Mouse (Mus musculus) hindbrain, postnatal 0 days (tissue): Measurements from ENCODE around the gene Mpp2. TPM values are rescaled to one million over a fixed set of nuclear protein-coding genes. Genes with fewer than 3 reads are reported as not detected.

Experiments
- ATAC-seq: fragments of 200-750 bp; cut with Nextera tagmentation; 2 replicates; pipeline ENCODE4 v1.8.0; 2017; ENCODE audit warnings: mild to moderate bottlenecking, moderate TSS enrichment, moderate library complexity
- DNase-seq: peaks from one replicate; pipeline ENCODE4 v3.0.0-alpha.2; 2015; ENCODE audit warnings: low spot score
- H3K27ac ChIP-seq: fragments of 300-500 bp; sonication (generic); 2 replicates; pipeline ENCODE4 v1.5.1; 2014; ENCODE audit warnings: mild to moderate bottlenecking
- H3K27me3 ChIP-seq: fragments of 300-500 bp; sonication (generic); 2 replicates; pipeline ENCODE4 v1.6.1; 2014; ENCODE audit warnings: low read length, mixed read lengths; ENCODE audit not compliant: insufficient read depth
- H3K36me3 ChIP-seq: fragments of 300-500 bp; sonication (generic); 2 replicates; pipeline ENCODE4 v1.6.1; 2014; ENCODE audit warnings: low read length, mixed read lengths; ENCODE audit not compliant: insufficient read depth
- H3K4me1 ChIP-seq: fragments of 300-500 bp; sonication (generic); 2 replicates; pipeline ENCODE4 v1.6.1; 2014; ENCODE audit warnings: antibody characterized with exemption, low read length, mixed read lengths; ENCODE audit not compliant: insufficient read depth
- H3K4me2 ChIP-seq: fragments of 300-500 bp; sonication (generic); 2 replicates; pipeline ENCODE4 v1.6.1; 2014; ENCODE audit warnings: low read depth, mild to moderate bottlenecking, low read length, moderate library complexity, mixed read lengths
- H3K4me3 ChIP-seq: fragments of 300-500 bp; sonication (generic); 2 replicates; pipeline ENCODE4 v1.5.1; 2014; ENCODE audit warnings: low read length
- H3K9ac ChIP-seq: fragments of 300-500 bp; sonication (generic); replicated peaks from 2 replicates; pipeline ENCODE4 v1.6.1; 2014; ENCODE audit warnings: mild to moderate bottlenecking, low read length, moderate library complexity, mixed read lengths
- H3K9me3 ChIP-seq: fragments of 300-500 bp; sonication (generic); 2 replicates; pipeline ENCODE4 v1.6.1; 2016; ENCODE audit warnings: low read length, mixed read lengths
- CTCF ChIP-seq: IDR thresholded peaks from 2 replicates; pipeline ENCODE4 v1.5.1; 2016; ENCODE audit warnings: antibody characterized with exemption, control low read depth, low read depth
- WGBS: fragments of 180-500 bp; shearing (Covaris S2); extraction: QIAGEN DNeasy Blood & Tissue Kit; methylation state at CpG from one replicate; pipeline ENCODE4 v1.1.7; 2014; 5-methylcytosine and 5-hydroxymethylcytosine counted together
- polyA plus RNA-seq: library from polyadenylated mRNA; unstranded; fragments of >200 nt; fragmentation: Nextera tagmentation; extraction: Ambion mirVana; gene quantifications from 2 replicates; pipeline ENCODE4 v1.2.1, GENCODE M21; 2015
- total RNA-seq: library from RNA; depleted of rRNA; stranded (reverse); fragments of >200 nt; gene quantifications from 2 replicates; pipeline ENCODE4 v1.2.3, GENCODE M21; 2014; rRNA removed

The Mpp2 gene
- total and polyA plus RNA-seq, 2 experiments from 2014 or later: 26.0 to 49.9 TPM

DNA sequence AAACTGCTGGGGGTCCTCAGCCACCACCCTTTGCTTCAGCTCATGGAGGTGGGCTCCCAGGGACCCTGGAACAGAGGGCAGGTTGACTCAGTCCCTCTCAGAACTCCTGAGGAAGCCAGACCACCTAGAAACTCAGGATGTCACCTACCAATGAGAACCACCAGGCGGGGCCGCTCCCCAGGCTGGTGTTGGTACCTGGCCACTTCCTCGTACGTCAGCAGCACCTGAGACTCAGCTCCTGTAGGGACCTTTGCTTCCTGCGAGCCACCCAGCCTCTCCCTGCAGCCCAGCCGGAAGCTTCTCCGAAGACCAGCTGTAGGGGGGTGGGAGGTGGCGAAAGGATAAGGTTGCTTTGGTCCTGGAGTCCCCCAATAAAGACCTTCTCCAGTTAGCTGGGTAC lies 79.9 kb downstream of the Mpp2 start:
- H3K9me3 ChIP-seq: no peaks in the 10 kb centered on the region
- H3K27me3 ChIP-seq: no peaks in the 10 kb centered on the region
- ATAC-seq: no peak
- H3K4me1 ChIP-seq: 0 out of 2 replicates have a peak, but pooled peaks cover 4% of the 10 kb centered on the region
- 93% methylated on average over 8 of the region's 8 CpGs for WGBS
- no peak overlapping the region for H3K4me3 ChIP-seq
- no peak overlapping the region for H3K9ac ChIP-seq
- H3K27ac ChIP-seq: no peak overlapping the region
- no peak overlapping the region for H3K4me2 ChIP-seq
- no peak for TF ChIP-seq CTCF
- H3K36me3 ChIP-seq: peaks cover 23% of the 10 kb centered on the region; the same call in 1 of the 2 replicates
- DNase-seq: no peak

Other genes starting within 250 kb of the Mpp2 start
- gene Meox1, start 194.1 kb downstream of the Mpp2 start, total RNA-seq: 1.8 and 2.0 TPM in 2 replicates
- 0.69 and 0.73 TPM in 2 replicates for gene Meox1, start 194.1 kb downstream of the Mpp2 start, polyA plus RNA-seq
- 0.22 TPM in 1 of 2 replicates, not detected in the other for gene Sost, start 121.5 kb downstream of the Mpp2 start, total RNA-seq
- 0.14 and 0.16 TPM in 2 replicates for gene Sost, start 121.5 kb downstream of the Mpp2 start, polyA plus RNA-seq
- not detected in 2 replicates for gene Cfap97d1, start 104.2 kb downstream of the Mpp2 start, total RNA-seq
- not detected in 2 replicates for gene Cfap97d1, start 104.2 kb downstream of the Mpp2 start, polyA plus RNA-seq
- gene Dusp3, start 101.5 kb downstream of the Mpp2 start, total RNA-seq: 52.0 and 80.7 TPM in 2 replicates
- gene Dusp3, start 101.5 kb downstream of the Mpp2 start, polyA plus RNA-seq: 44.7 and 45.2 TPM in 2 replicates
- gene Mpp3, start 60.1 kb downstream of the Mpp2 start, total RNA-seq: 73.5 and 81.3 TPM in 2 replicates
- gene Mpp3, start 60.1 kb downstream of the Mpp2 start, polyA plus RNA-seq: 53.8 and 54.1 TPM in 2 replicates
- gene Cd300lg, start 47.0 kb downstream of the Mpp2 start, total RNA-seq: 0.05 and 0.29 TPM in 2 replicates
- gene Cd300lg, start 47.0 kb downstream of the Mpp2 start, polyA plus RNA-seq: 0.19 and 0.40 TPM in 2 replicates
- gene Ppy, start 12.8 kb upstream of the Mpp2 start, total RNA-seq: not detected in 2 replicates
- gene Ppy, start 12.8 kb upstream of the Mpp2 start, polyA plus RNA-seq: not detected in 2 replicates
- 25.8 and 42.9 TPM in 2 replicates for gene Pyy, start 19.3 kb upstream of the Mpp2 start, total RNA-seq
- gene Pyy, start 19.3 kb upstream of the Mpp2 start, polyA plus RNA-seq: 5.7 and 9.5 TPM in 2 replicates
- not detected in 2 replicates for gene Nags, start 57.0 kb upstream of the Mpp2 start, total RNA-seq
- gene Nags, start 57.0 kb upstream of the Mpp2 start, polyA plus RNA-seq: 0.09 and 0.14 TPM in 2 replicates
- gene Tmem101, start 67.9 kb upstream of the Mpp2 start, total RNA-seq: 37.4 and 45.4 TPM in 2 replicates
- 40.6 and 42.5 TPM in 2 replicates for gene Tmem101, start 67.9 kb upstream of the Mpp2 start, polyA plus RNA-seq
- 65.7 and 167 TPM in 2 replicates for gene Lsm12, start 96.8 kb upstream of the Mpp2 start, total RNA-seq
- 147 and 153 TPM in 2 replicates for gene Lsm12, start 96.8 kb upstream of the Mpp2 start, polyA plus RNA-seq
- gene G6pc3, start 101.1 kb upstream of the Mpp2 start, total RNA-seq: 67.5 and 70.1 TPM in 2 replicates
- gene G6pc3, start 101.1 kb upstream of the Mpp2 start, polyA plus RNA-seq: 43.8 and 46.2 TPM in 2 replicates
- 212 and 350 TPM in 2 replicates for gene Hdac5, start 141.7 kb upstream of the Mpp2 start, total RNA-seq
- gene Hdac5, start 141.7 kb upstream of the Mpp2 start, polyA plus RNA-seq: 61.2 and 61.9 TPM in 2 replicates
- 2.3 and 2.4 TPM in 2 replicates for gene BC030867, start 160.4 kb upstream of the Mpp2 start, total RNA-seq
- gene BC030867, start 160.4 kb upstream of the Mpp2 start, polyA plus RNA-seq: 2.1 and 2.3 TPM in 2 replicates
- gene Asb16, start 180.2 kb upstream of the Mpp2 start, total RNA-seq: 2.2 and 2.6 TPM in 2 replicates
- 0.29 and 0.41 TPM in 2 replicates for gene Asb16, start 180.2 kb upstream of the Mpp2 start, polyA plus RNA-seq
- gene Tmub2, start 196.4 kb upstream of the Mpp2 start, total RNA-seq: 81.8 and 92.7 TPM in 2 replicates
- 71.0 and 72.2 TPM in 2 replicates for gene Tmub2, start 196.4 kb upstream of the Mpp2 start, polyA plus RNA-seq
- gene Atxn7l3, start 208.1 kb upstream of the Mpp2 start, total RNA-seq: 146 and 149 TPM in 2 replicates
- 22.8 and 23.7 TPM in 2 replicates for gene Atxn7l3, start 208.1 kb upstream of the Mpp2 start, polyA plus RNA-seq
- 53.7 and 63.7 TPM in 2 replicates for gene Ubtf, start 231.2 kb upstream of the Mpp2 start, total RNA-seq
- 74.6 and 76.1 TPM in 2 replicates for gene Ubtf, start 231.2 kb upstream of the Mpp2 start, polyA plus RNA-seq